Mouse (Mus musculus) liver, embryonic 16.5 days (tissue): ENCODE data around the gene Olfr898. TPM values are rescaled to one million over a fixed set of nuclear protein-coding genes. Genes with fewer than 3 reads are reported as not detected.

Experiments used
- ATAC-seq: fragments of 200-750 bp; cut with Nextera tagmentation; 2 replicates; pipeline ENCODE4 v1.8.0; 2017; ENCODE audit warnings: low read depth, mild to moderate bottlenecking, moderate number of reproducible peaks, moderate library complexity
- H3K27ac ChIP-seq: fragments of 300-500 bp; sonication (generic); 2 replicates; pipeline ENCODE4 v1.5.1; 2014; ENCODE audit warnings: mild to moderate bottlenecking, low read length
- H3K27me3 ChIP-seq: fragments of 300-500 bp; sonication (generic); 2 replicates; pipeline ENCODE4 v1.6.1; 2014; ENCODE audit warnings: low read depth, low read length, mixed read lengths; ENCODE audit not compliant: control insufficient read depth, insufficient read depth
- H3K36me3 ChIP-seq: fragments of 300-500 bp; sonication (generic); 2 replicates; pipeline ENCODE4 v1.6.1; 2014; ENCODE audit warnings: mild to moderate bottlenecking; ENCODE audit not compliant: control insufficient read depth, insufficient read depth
- H3K4me1 ChIP-seq: fragments of 300-500 bp; sonication (generic); 2 replicates; pipeline ENCODE4 v1.6.1; 2014; ENCODE audit warnings: low read depth, low read length, mixed read lengths; ENCODE audit not compliant: control insufficient read depth
- H3K4me2 ChIP-seq: fragments of 300-500 bp; sonication (generic); 2 replicates; pipeline ENCODE4 v1.6.1; 2014; ENCODE audit warnings: low read depth, low read length, mixed read lengths
- H3K4me3 ChIP-seq: fragments of 300-500 bp; sonication (generic); 2 replicates; pipeline ENCODE4 v1.5.1; 2014; ENCODE audit warnings: low read depth, mild to moderate bottlenecking, low read length
- H3K9ac ChIP-seq: fragments of 300-500 bp; sonication (generic); 2 replicates; pipeline ENCODE4 v1.6.1; 2014; ENCODE audit warnings: low read depth, low read length
- H3K9me3 ChIP-seq: fragments of 300-500 bp; sonication (generic); replicated peaks from 2 replicates; pipeline ENCODE4 v1.6.1; 2016; ENCODE audit warnings: low read length; ENCODE audit not compliant: control insufficient read depth
- WGBS: fragments of 180-500 bp; shearing (Covaris S2); extraction: QIAGEN DNeasy Blood & Tissue Kit; methylation state at CpG from one replicate; pipeline ENCODE4 v1.1.7; 2014; ENCODE audit not compliant: insufficient replicate concordance; 5-methylcytosine and 5-hydroxymethylcytosine counted together
- polyA plus RNA-seq: library from polyadenylated mRNA; unstranded; fragments of >200 nt; fragmentation: Nextera tagmentation; extraction: Ambion mirVana; gene quantifications from 2 replicates; pipeline ENCODE4 v1.2.1, GENCODE M21; 2015

The Olfr898 gene
- polyA plus RNA-seq, result not detected in 2 replicates

DNA sequence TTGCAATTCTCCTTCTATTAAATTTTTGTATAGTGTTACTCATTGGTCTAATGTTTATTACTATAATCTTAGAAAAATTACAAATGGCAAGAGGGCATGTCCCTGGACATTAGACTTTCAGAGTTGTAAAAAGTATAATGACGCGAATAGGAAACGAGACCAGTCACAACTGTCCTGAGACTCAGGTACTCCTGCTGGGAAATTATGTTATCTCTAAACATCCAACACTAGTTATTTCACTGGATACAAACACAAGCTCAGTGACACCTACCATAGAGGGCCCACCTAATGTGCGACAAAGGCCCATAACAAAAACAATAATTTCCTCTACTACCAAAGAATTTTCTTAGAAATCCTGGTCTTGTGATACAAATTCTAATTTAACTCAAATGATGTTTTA, at the start of gene Olfr898:
Gene Olfr898 (plus strand): TSS at position 301 of the 400 bp plus-strand sequence.
- WGBS, result 87% methylated on average over 4 of the region's 4 CpGs
- H3K36me3 ChIP-seq, result no peaks in the 10 kb centered on the region
- H3K9me3 ChIP-seq, result no peaks in the 10 kb centered on the region
- no peaks in the 10 kb centered on the region for H3K27me3 ChIP-seq
- no peak for ATAC-seq
- H3K4me2 ChIP-seq, result no peak within 1 kb of the TSS
- H3K4me1 ChIP-seq, result no peaks in the 10 kb centered on the region
- no peak within 1 kb of the TSS for H3K4me3 ChIP-seq
- H3K27ac ChIP-seq, result no peak within 1 kb of the TSS
- H3K9ac ChIP-seq, result no peak within 1 kb of the TSS

GRCm38 (mm10) chr9:38328760-38329159, 19.5 kb upstream of the Olfr898 start, which contains the start of gene Olfr25:
TSS of gene Olfr25 (plus strand) at chr9:38329060.
- WGBS, result 47% methylated on average over 3 of the region's 3 CpGs
- no peak for ATAC-seq
- no peaks in the 10 kb centered on the region for H3K9me3 ChIP-seq

DNA sequence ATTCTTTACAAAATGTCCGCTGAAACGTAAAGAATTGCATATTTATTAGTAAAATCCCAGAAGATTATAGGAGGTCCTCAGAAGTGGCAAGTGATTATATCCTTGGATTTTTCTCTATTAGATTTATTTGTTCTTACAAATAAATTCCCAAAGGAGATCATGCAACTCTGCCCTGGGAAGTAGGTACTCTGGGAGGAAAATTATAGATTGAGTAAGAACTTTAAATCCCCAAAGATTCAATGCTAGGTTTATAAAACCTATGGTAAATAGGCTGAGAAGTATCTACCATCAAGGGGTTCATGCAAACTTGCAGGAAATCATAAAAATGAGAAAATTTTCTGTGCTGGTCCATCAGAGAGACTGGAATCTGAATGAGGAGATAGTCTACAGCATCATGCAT, 18.4 kb downstream of the Olfr898 start, which contains the start of gene Olfr250:
Gene Olfr250 (plus strand): TSS at position 301 of the 400 bp plus-strand sequence.
- Histone ChIP-seq H3K4me2 (no peak within 1 kb of the TSS), H3K9me3 (no peaks in the 10 kb centered on the region), H3K27me3 (no peaks in the 10 kb centered on the region), H3K27ac (no peak within 1 kb of the TSS), H3K4me1 (no peaks in the 10 kb centered on the region), H3K9ac (no peak within 1 kb of the TSS), H3K36me3 (no peaks in the 10 kb centered on the region), H3K4me3 (no peak within 1 kb of the TSS)
- 80% methylated on average over 2 of the region's 2 CpGs for WGBS
- ATAC-seq, result no peak

More at GRCm38 (mm10) chr9:38328760-38329159, 19.5 kb upstream of the Olfr898 start, which contains the start of gene Olfr25:
- Histone ChIP-seq H3K4me3 (no peak within 1 kb of the TSS), H3K36me3 (no peaks in the 10 kb centered on the region), H3K4me2 (no peak within 1 kb of the TSS), H3K9ac (no peak within 1 kb of the TSS), H3K27me3 (no peaks in the 10 kb centered on the region), H3K27ac (no peak within 1 kb of the TSS), H3K4me1 (no peaks in the 10 kb centered on the region)

GRCm38 (mm10) chr9:38376786-38377185, 28.6 kb downstream of the Olfr898 start, which contains the start of gene Olfr251:
TSS of gene Olfr251 (plus strand) at chr9:38377086.
- Histone ChIP-seq H3K4me3 (no peak within 1 kb of the TSS), H3K9ac (no peak within 1 kb of the TSS), H3K36me3 (no peaks in the 10 kb centered on the region), H3K27me3 (no peaks in the 10 kb centered on the region), H3K27ac (no peak within 1 kb of the TSS), H3K4me2 (no peak within 1 kb of the TSS), H3K4me1 (no peaks in the 10 kb centered on the region), H3K9me3 (no peaks in the 10 kb centered on the region)
- 36% methylated on average over 2 of the region's 2 CpGs for WGBS
- ATAC-seq, result no peak

DNA sequence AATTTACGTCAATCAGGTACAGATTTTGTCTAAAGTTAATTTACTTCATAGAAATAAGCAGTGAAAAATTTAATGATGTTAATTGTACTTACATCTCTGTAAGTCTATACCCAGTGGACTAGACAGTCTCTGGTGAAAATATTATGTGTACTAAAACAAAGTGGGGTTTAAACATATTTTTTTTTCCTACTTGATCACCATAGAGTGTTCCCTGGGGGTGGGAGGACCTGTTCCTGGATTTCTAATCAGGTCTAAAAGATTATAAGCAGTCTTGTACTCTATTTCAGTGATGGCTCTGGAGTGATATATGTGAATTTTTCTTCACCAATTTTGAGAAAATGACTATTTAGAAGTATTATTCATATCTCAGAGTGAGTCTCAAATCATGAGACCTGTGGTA, 53.2 kb downstream of the Olfr898 start, which contains the start of gene Olfr147:
Gene Olfr147 (plus strand): TSS at position 301 of the 400 bp plus-strand sequence.
- no peak within 1 kb of the TSS for H3K4me3 ChIP-seq
- no peaks in the 10 kb centered on the region for H3K9me3 ChIP-seq
- H3K4me2 ChIP-seq, result no peak within 1 kb of the TSS
- no peak for ATAC-seq
- no peaks in the 10 kb centered on the region for H3K27me3 ChIP-seq
- no peak within 1 kb of the TSS for H3K27ac ChIP-seq
- no peaks in the 10 kb centered on the region for H3K36me3 ChIP-seq
- H3K9ac ChIP-seq, result no peak within 1 kb of the TSS
- no peaks in the 10 kb centered on the region for H3K4me1 ChIP-seq
- 56% methylated on average over 1 of the region's 1 CpGs for WGBS

Other genes with a start within 250 kb of the Olfr898 start
- gene Olfr888, start 240.3 kb upstream of the Olfr898 start, polyA plus RNA-seq, result not detected in 2 replicates
- gene Olfr889, start 233.2 kb upstream of the Olfr898 start, polyA plus RNA-seq, result 0.06 and 0.12 TPM in 2 replicates
- gene Olfr890, start 205.9 kb upstream of the Olfr898 start, polyA plus RNA-seq, result not detected in 2 replicates
- gene Olfr891, start 167.6 kb upstream of the Olfr898 start, polyA plus RNA-seq, result not detected in 2 replicates
- gene Olfr893, start 140.0 kb upstream of the Olfr898 start, polyA plus RNA-seq, result not detected in 2 replicates
- not detected in 2 replicates for gene Olfr894, start 130.4 kb upstream of the Olfr898 start, polyA plus RNA-seq
- not detected in 2 replicates for gene Olfr143, start 95.6 kb upstream of the Olfr898 start, polyA plus RNA-seq
- gene Olfr895, start 80.6 kb upstream of the Olfr898 start, polyA plus RNA-seq, result not detected in 2 replicates
- not detected in 2 replicates for gene Olfr896-ps1, start 57.3 kb upstream of the Olfr898 start, polyA plus RNA-seq
- gene Olfr25, start 19.4 kb upstream of the Olfr898 start, polyA plus RNA-seq, result not detected in 2 replicates
- gene Olfr250, start 18.5 kb downstream of the Olfr898 start, polyA plus RNA-seq, result not detected in 2 replicates
- gene Olfr251, start 28.7 kb downstream of the Olfr898 start, polyA plus RNA-seq, result not detected in 2 replicates
- not detected in 2 replicates for gene Olfr147, start 53.3 kb downstream of the Olfr898 start, polyA plus RNA-seq
- gene Olfr901, start 81.0 kb downstream of the Olfr898 start, polyA plus RNA-seq, result not detected in 2 replicates
- gene Olfr902, start 99.2 kb downstream of the Olfr898 start, polyA plus RNA-seq, result not detected in 2 replicates
- gene Olfr904, start 114.7 kb downstream of the Olfr898 start, polyA plus RNA-seq, result not detected in 2 replicates
- gene Olfr905, start 122.7 kb downstream of the Olfr898 start, polyA plus RNA-seq, result not detected in 2 replicates
- gene Olfr906, start 138.7 kb downstream of the Olfr898 start, polyA plus RNA-seq, result not detected in 2 replicates
- gene Olfr907, start 147.4 kb downstream of the Olfr898 start, polyA plus RNA-seq, result not detected in 2 replicates
- not detected in 2 replicates for gene Olfr911-ps1, start 173.2 kb downstream of the Olfr898 start, polyA plus RNA-seq
- gene Olfr910, start 189.4 kb downstream of the Olfr898 start, polyA plus RNA-seq, result not detected in 2 replicates
- gene Olfr912, start 231.8 kb downstream of the Olfr898 start, polyA plus RNA-seq, result not detected in 2 replicates
- not detected in 2 replicates for gene Olfr913, start 244.3 kb downstream of the Olfr898 start, polyA plus RNA-seq